Mouse (Mus musculus) E14TG2a.4 (cell line): ENCODE measurements around the gene March10.

Experiments
- CTCF ChIP-seq: conservative IDR thresholded peaks from 2 replicates; pipeline ENCODE4 v1.5.1; 2014; ENCODE audit warnings: low read length
- NANOG ChIP-seq: IDR thresholded peaks from 2 replicates; pipeline ENCODE4 v1.6.1; 2014; ENCODE audit warnings: borderline replicate concordance, low read length, mixed read lengths
- POU5F1 ChIP-seq: IDR thresholded peaks from 2 replicates; pipeline ENCODE4 v1.6.1; 2014; ENCODE audit warnings: low read length, borderline replicate concordance

DNA sequence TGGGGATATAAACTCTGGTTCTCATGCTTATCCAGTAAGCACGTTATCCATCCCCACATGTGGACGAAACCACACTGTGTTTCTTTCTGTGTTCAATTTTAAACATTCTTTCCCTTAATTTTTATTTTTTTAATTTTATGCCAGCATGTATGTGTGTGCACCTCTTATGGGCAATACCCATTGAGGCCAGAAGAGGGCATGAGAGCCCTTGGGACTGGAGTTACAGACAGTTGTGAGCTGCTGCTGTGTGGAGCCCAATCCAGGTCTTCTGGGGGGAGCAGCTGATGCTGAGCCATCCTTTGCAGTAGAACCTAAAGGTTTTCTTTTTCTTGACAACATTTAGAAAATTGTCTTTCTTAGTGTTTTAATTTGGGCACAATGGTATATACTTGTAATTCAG is 111.3 kb downstream of the March10 start:
- TF ChIP-seq CTCF: peak; percentile 67
- TF ChIP-seq POU5F1: no peak
- TF ChIP-seq NANOG: no peak
